Mouse (Mus musculus) embryonic fibroblast, embryonic 13.5 days (primary cell): Measurements from ENCODE around the gene Tmcc1.

ENCODE experiments used
- CTCF ChIP-seq: IDR thresholded peaks from 2 replicates; pipeline ENCODE4 v1.5.1; 2011; ENCODE audit warnings: mild to moderate bottlenecking, control low read depth, low read length, moderate library complexity, borderline replicate concordance; ENCODE audit not compliant: insufficient read depth
- POLR2A ChIP-seq: IDR thresholded peaks from 2 replicates; pipeline ENCODE4 v1.6.1; 2011; ENCODE audit warnings: low read depth, mild to moderate bottlenecking, control low read depth, low read length, moderate library complexity

- TF ChIP-seq POLR2A (no peak), CTCF (no peak)
Observed at GRCm38 (mm10) chr6:116139143-116139856, 54.0 kb downstream of the Tmcc1 start.
